Mouse (Mus musculus): ENCODE data around the gene Fam120b. TPM values are rescaled to one million over a fixed set of nuclear protein-coding genes. Genes with fewer than 3 reads are reported as not detected.

The Fam120b gene
- polyA plus RNA-seq, 1 experiment, result 12.3 TPM

- 3% methylated on average over 27 of the region's 27 CpGs for WGBS
- H3K36me3 ChIP-seq (ENCODE audit: control insufficient read depth, insufficient read depth, low read length), result no peaks in the 10 kb centered on the region
- no peaks in the 10 kb centered on the region for H3K27me3 ChIP-seq (replicated peaks; ENCODE audit: control insufficient read depth, insufficient read depth, low read length)
- no peak for TF ChIP-seq CTCF (conservative IDR thresholded peaks at IDR 0.05; ENCODE audit: insufficient read depth, insufficient read length, low read depth, low read length)
- no peak for TF ChIP-seq POLR2A (IDR thresholded peaks at IDR 0.05; ENCODE audit: low read depth, low read length)
- DNase-seq, result peak; percentile 77
- H3K4me3 ChIP-seq (ENCODE audit: insufficient read depth, low read depth, low read length), result peak overlapping the region; percentile 44
- H3K4me1 ChIP-seq (ENCODE audit: control insufficient read depth, insufficient read depth, low read length), result peaks cover 3% of the 10 kb centered on the region; the same call in 1 of the 2 replicates
- no peak overlapping the region for H3K27ac ChIP-seq (ENCODE audit: insufficient read depth, low read depth, low read length)
These were observed 15.4 kb upstream of the Fam120b start for GRCm38 (mm10) chr17:15380641-15381051.

DNA sequence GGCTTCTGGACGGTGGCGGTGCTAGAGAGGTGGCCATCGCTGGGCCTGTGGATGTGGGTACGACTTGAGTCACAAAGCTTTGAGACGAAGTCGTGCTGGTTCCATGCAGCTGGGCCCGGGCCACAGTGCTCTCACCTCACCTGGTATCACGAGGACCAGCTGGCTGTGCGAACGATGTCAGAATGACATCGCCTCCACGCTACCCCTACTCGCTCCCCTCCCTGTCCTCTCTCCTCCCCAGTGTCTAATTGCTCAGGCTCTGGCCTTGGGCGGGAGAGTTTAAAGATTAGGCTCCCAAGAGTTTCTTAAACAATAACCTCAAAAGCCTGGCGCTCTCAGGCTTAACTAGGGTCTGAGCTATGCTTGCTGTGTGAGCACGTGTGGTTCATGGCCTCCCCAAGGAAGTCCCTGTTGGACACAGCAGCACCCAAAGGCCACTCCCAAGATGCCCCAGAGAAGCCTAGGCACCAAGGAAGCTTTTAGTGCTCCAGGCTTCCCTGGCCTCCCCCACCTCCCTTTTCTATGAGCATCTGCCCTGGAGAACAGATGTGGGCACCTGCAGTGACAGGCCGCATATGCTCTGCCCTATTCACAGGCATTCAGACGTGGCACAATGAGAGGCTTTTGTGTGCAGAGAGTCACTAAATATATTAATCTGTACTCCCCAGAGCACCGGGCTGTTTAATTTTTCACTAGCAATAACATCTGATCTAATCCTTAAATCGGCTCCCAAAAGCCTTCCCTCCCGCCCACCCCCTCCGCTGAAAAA, 14.7 kb upstream of the Fam120b start:
- 35% methylated on average over 22 of the region's 22 CpGs for WGBS
- TF ChIP-seq POLR2A (IDR thresholded peaks at IDR 0.05; ENCODE audit: low read depth, low read length) (no peak), CTCF (conservative IDR thresholded peaks at IDR 0.05; ENCODE audit: insufficient read depth, insufficient read length, low read depth, low read length) (no peak)
- no peak overlapping the region for H3K27ac ChIP-seq (ENCODE audit: insufficient read depth, low read depth, low read length)
- H3K4me3 ChIP-seq (ENCODE audit: insufficient read depth, low read depth, low read length), result peak overlapping the region; percentile 44
- peak; percentile 38 for DNase-seq
- H3K36me3 ChIP-seq (ENCODE audit: control insufficient read depth, insufficient read depth, low read length), result no peaks in the 10 kb centered on the region
- no peaks in the 10 kb centered on the region for H3K27me3 ChIP-seq (replicated peaks; ENCODE audit: control insufficient read depth, insufficient read depth, low read length)
- peaks cover 3% of the 10 kb centered on the region; the same call in 1 of the 2 replicates for H3K4me1 ChIP-seq (ENCODE audit: control insufficient read depth, insufficient read depth, low read length)

GRCm38 (mm10) chr17:15381869-15382660, 13.9 kb upstream of the Fam120b start:
- Histone ChIP-seq H3K4me3 (ENCODE audit: insufficient read depth, low read depth, low read length) (no peak overlapping the region), H3K36me3 (ENCODE audit: control insufficient read depth, insufficient read depth, low read length) (no peaks in the 10 kb centered on the region), H3K4me1 (ENCODE audit: control insufficient read depth, insufficient read depth, low read length) (peaks cover 3% of the 10 kb centered on the region; the same call in 1 of the 2 replicates), H3K27me3 (replicated peaks; ENCODE audit: control insufficient read depth, insufficient read depth, low read length) (no peaks in the 10 kb centered on the region), H3K27ac (ENCODE audit: insufficient read depth, low read depth, low read length) (no peak overlapping the region)
- WGBS, result 70% methylated on average over 7 of the region's 7 CpGs
- TF ChIP-seq CTCF (conservative IDR thresholded peaks at IDR 0.05; ENCODE audit: insufficient read depth, insufficient read length, low read depth, low read length) (no peak), POLR2A (IDR thresholded peaks at IDR 0.05; ENCODE audit: low read depth, low read length) (no peak)
- DNase-seq, result no peak

GRCm38 (mm10) chr17:15383360-15383759, 12.6 kb upstream of the Fam120b start:
- DNase-seq, result no peak
- Histone ChIP-seq H3K4me1 (ENCODE audit: control insufficient read depth, insufficient read depth, low read length) (no peaks in the 10 kb centered on the region), H3K27me3 (replicated peaks; ENCODE audit: control insufficient read depth, insufficient read depth, low read length) (no peaks in the 10 kb centered on the region), H3K27ac (ENCODE audit: insufficient read depth, low read depth, low read length) (no peak overlapping the region), H3K4me3 (ENCODE audit: insufficient read depth, low read depth, low read length) (no peak overlapping the region), H3K36me3 (ENCODE audit: control insufficient read depth, insufficient read depth, low read length) (no peaks in the 10 kb centered on the region)
- 96% methylated on average over 5 of the region's 5 CpGs for WGBS
- 0 out of 2 replicates have a peak, but pooled peaks have one; percentile 20 for TF ChIP-seq CTCF (conservative IDR thresholded peaks at IDR 0.05; ENCODE audit: insufficient read depth, insufficient read length, low read depth, low read length)
- TF ChIP-seq POLR2A (IDR thresholded peaks at IDR 0.05; ENCODE audit: low read depth, low read length), result no peak

DNA sequence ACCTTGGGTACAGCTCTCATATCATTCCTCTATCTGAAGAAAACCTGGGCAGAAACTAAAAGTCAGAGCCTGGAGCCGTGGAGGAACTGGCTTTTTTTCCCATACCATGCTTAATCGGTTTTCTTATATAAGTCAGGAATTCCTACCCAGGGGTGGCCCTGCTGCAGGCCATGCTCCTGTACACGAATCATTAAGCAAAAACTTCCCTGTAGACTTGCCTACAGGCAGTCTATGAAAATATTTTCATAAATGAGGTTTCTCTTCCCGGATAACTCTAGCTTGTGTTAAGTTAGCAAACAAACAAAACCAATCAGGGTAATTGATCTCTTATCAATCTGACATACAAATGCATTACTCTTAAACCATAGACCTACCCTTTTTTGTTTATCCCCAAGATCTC, 7.1 kb upstream of the Fam120b start:
- no peak for TF ChIP-seq CTCF (conservative IDR thresholded peaks at IDR 0.05; ENCODE audit: insufficient read depth, insufficient read length, low read depth, low read length)
- TF ChIP-seq POLR2A (IDR thresholded peaks at IDR 0.05; ENCODE audit: low read depth, low read length), result no peak
- peak overlapping the region; percentile 85 for H3K27ac ChIP-seq (ENCODE audit: insufficient read depth, low read depth, low read length)
- peaks cover 8% of the 10 kb centered on the region; the same call in 1 of the 2 replicates for H3K4me1 ChIP-seq (ENCODE audit: control insufficient read depth, insufficient read depth, low read length)

DNA sequence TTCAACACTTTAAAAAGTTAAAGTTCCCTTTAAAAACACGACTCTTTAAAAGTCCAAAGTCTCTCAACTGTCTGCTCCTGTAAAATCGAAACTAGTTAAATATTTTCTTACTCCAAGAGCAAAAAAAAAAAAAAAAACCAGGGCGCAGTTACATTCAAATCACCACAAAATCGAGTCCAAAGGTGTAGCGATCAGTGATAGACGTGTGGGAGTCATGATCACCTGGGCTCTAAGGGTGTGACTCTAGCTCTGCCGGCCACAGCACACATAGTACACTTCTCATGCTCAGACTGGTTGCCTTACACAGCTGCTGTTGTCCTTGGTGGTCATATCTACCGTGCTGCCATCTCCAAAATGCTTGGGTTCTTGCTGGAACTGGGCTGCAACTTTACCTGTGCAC, 6.6 kb upstream of the Fam120b start:
- Histone ChIP-seq H3K27ac (ENCODE audit: insufficient read depth, low read depth, low read length) (peak overlapping the region; percentile 81), H3K4me3 (ENCODE audit: insufficient read depth, low read depth, low read length) (peak overlapping the region; percentile 18; the same call in 1 of the 2 replicates), H3K27me3 (replicated peaks; ENCODE audit: control insufficient read depth, insufficient read depth, low read length) (no peaks in the 10 kb centered on the region), H3K36me3 (ENCODE audit: control insufficient read depth, insufficient read depth, low read length) (no peaks in the 10 kb centered on the region), H3K4me1 (ENCODE audit: control insufficient read depth, insufficient read depth, low read length) (peaks cover 8% of the 10 kb centered on the region; the same call in 1 of the 2 replicates)
- DNase-seq, result peak; percentile 60
- TF ChIP-seq CTCF (conservative IDR thresholded peaks at IDR 0.05; ENCODE audit: insufficient read depth, insufficient read length, low read depth, low read length) (no peak), POLR2A (IDR thresholded peaks at IDR 0.05; ENCODE audit: low read depth, low read length) (no peak)
- 37% methylated on average over 8 of the region's 8 CpGs for WGBS

More for the DNA sequence above, 7.1 kb upstream of the Fam120b start:
- Histone ChIP-seq H3K27me3 (replicated peaks; ENCODE audit: control insufficient read depth, insufficient read depth, low read length) (no peaks in the 10 kb centered on the region), H3K36me3 (ENCODE audit: control insufficient read depth, insufficient read depth, low read length) (no peaks in the 10 kb centered on the region), H3K4me3 (ENCODE audit: insufficient read depth, low read depth, low read length) (no peak overlapping the region)
- 30% methylated on average over 4 of the region's 4 CpGs for WGBS
- no peak for DNase-seq

DNA sequence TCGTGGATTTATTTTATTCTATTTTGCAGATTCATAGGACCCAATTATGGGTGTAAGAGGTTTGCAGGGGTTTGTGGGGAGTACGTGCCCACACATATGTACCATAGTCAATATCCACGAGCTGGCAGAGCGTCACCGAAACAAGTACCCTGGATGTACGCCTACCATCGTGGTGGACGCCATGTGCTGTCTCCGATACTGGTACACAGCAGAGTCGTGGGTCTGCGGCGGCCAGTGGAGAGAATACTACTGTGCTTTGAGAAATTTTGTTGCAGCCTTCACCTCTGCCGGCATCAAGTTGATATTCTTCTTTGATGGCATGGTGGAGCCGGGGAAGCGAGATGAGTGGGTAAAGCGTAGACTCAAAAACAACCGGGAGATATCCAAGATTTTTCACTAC, 5.7 kb downstream of the Fam120b start:
- no peaks in the 10 kb centered on the region for H3K4me1 ChIP-seq (ENCODE audit: control insufficient read depth, insufficient read depth, low read length)
- TF ChIP-seq CTCF (conservative IDR thresholded peaks at IDR 0.05; ENCODE audit: insufficient read depth, insufficient read length, low read depth, low read length) (no peak), POLR2A (IDR thresholded peaks at IDR 0.05; ENCODE audit: low read depth, low read length) (no peak)
- WGBS, result 96% methylated on average over 17 of the region's 17 CpGs

More for the DNA sequence above, 5.7 kb downstream of the Fam120b start:
- no peak overlapping the region for H3K4me3 ChIP-seq (ENCODE audit: insufficient read depth, low read depth, low read length)
- peaks cover 15% of the 10 kb centered on the region for H3K36me3 ChIP-seq (ENCODE audit: control insufficient read depth, insufficient read depth, low read length)
- H3K27me3 ChIP-seq (replicated peaks; ENCODE audit: control insufficient read depth, insufficient read depth, low read length), result no peaks in the 10 kb centered on the region
- H3K27ac ChIP-seq (ENCODE audit: insufficient read depth, low read depth, low read length), result no peak overlapping the region
- no peak for DNase-seq

Measured in kidney, adult 2 months (tissue).